Mouse (Mus musculus) neural tube, embryonic 10.5 days (tissue): ENCODE measurements around the gene Polr3f.

Experiments
- DNase-seq: peaks from one replicate; pipeline ENCODE4 v3.0.0-alpha.2; 2017; ENCODE audit warnings: low spot score; ENCODE audit errors: extremely low spot score

The Polr3f gene

GRCm38 (mm10) chr2:144526981-144527820, at the start of gene Polr3f, which contains the start of gene Dzank1:
Gene Polr3f, plus strand, starts transcription at chr2:144527718.
Gene Dzank1, minus strand, starts transcription at chr2:144527414.
- peak; percentile 96 for DNase-seq

DNA sequence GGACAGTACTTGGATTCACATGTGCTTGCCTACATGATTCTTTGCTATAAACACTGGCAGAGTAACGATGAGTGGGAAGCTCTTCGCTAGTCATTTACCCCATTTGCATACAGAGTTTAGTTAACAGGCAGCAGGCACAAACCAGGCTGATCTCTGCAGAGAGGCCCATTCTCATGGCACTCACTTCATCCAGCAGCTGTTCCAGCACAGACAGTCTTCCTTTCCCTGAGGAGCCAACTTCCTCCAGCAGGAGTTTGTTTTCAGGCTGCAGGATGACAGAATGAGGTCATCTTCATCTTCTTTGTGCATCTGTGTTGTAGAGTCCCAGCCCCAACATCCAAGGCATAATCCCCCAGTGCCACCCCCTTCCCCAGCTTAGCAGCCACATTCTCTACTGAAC, 48.1 kb upstream of the Polr3f start:
- no peak for DNase-seq

- no peak for DNase-seq
Observed at GRCm38 (mm10) chr2:144484084-144484483, 43.4 kb upstream of the Polr3f start.

GRCm38 (mm10) chr2:144485439-144485838, 42.1 kb upstream of the Polr3f start:
- no peak for DNase-seq

- no peak for DNase-seq
Observed at GRCm38 (mm10) chr2:144487476-144487875, 40.0 kb upstream of the Polr3f start.

DNA sequence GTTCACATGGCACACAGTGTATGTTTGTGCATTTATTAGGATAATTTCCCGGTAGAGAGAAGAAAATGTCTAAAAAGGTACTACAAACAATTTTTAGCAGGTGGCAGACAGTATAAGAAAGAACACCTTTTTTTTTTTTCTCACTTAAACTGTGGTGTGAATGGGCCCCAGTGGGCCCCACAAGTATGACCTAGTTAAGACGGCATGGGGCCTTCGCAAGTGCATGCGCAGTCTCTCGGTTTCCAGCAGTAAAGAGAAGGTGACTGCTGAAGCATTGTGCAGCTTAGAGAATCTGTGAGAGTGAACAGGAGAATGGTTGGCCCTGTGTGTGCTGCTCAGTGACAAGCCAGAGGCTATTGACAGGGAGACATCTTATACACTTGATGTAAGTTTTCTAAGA, 38.2 kb upstream of the Polr3f start:
- DNase-seq = no peak

DNA sequence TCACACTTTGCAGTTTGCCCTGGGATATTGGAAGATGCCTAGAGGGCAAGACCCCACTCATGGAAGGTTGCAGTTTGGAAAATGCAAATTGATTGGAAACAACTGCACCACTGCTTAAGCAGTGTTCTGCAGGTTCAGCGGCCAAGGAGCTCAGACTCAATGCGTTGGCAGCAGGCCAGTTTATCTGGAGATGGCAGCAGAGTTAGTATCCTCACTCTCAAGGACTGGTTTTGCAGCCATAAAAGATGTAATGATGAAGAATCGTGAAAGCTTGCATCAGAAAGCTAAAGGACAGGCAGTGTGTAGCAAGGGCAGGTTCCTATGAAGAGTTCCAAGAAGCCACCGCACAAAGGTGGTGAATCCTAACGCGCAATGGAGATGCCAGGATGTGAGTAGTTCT, 25.4 kb upstream of the Polr3f start:
- DNase-seq = no peak

- DNase-seq = no peak
Observed at GRCm38 (mm10) chr2:144514619-144515018, 12.9 kb upstream of the Polr3f start.

DNA sequence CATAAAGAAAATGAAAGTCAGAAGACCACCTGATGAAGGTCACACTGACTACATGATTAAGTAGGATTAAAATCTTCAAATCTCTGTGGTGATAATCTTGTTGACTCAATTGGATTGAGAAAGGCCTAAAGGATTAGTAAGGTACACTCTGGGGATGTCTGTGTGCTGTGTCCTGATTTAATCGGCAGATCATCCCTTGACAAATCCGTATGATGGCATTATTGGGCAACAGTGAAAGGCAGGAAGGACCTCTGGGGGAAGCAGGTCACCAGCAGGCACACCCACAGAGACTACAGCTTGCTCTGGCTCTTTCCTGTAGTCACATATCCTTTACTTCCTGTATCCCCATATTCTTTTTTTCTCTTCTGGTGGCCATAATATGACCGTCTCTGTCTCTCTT, 7.7 kb upstream of the Polr3f start:
- no peak for DNase-seq

DNA sequence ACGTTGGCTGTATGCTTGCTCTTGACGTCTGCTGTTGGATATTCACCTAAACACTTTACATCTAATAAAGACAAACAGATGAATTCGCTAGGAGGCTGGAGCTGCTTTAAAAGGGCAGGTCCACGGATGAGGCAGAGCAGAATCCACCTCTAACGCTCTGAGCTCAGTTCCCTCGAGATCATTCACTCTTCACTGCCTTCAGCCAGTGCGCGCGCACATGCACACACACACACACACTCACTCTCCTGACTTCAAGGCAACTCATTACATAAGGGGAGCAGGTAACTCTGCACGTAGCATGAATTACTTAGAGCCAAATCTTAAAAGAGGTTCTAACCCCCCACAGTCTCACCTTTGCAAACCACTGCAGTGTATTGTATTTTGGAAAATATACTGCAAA, 1.7 kb upstream of the Polr3f start:
- DNase-seq = no peak

GRCm38 (mm10) chr2:144527821-144528174, 280 bp downstream of the Polr3f start:
- DNase-seq = no peak

- no peak for DNase-seq
Observed at GRCm38 (mm10) chr2:144537123-144537522, 9.6 kb downstream of the Polr3f start.

DNA sequence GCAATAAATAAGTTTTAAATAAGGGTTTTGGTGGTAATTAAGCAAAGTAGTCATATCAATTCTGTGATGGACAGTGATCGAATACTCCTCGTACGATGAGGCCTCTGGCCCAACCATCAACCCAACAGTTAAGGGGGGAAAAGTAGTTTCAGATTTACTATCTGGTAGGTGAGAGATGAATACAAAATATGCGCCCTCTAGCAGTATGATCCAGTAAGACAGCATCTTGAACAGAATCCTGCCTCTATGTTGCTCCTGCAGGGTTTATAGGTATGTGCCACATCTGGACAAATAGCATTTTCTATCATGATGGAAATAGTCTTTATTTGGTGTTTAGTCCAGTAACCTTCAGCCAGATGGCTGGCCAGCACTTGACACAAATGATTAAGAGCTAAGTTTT, 13.7 kb downstream of the Polr3f start:
- DNase-seq = no peak

- DNase-seq = no peak
Observed at GRCm38 (mm10) chr2:144543670-144544069, 16.2 kb downstream of the Polr3f start.

GRCm38 (mm10) chr2:144544630-144545029, 17.1 kb downstream of the Polr3f start:
- DNase-seq = no peak

DNA sequence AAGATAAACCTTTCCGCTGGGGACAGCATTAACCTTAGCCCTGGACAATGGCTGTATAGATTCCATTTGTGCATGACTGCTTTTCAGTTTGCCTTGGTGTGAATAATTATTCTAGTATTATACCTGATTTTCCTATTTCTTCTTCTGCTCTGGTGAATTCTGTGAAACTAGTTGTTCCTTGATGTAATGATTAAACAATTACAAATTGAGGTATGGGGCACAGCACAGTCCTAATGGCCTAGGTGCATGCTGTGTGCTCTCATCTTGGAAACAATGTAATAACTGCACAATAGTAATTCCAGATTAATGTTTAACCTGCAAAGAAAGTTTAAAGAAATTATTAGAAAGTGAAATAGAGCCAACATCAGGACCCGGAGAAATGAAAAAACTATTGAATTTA, 17.5 kb downstream of the Polr3f start:
- no peak for DNase-seq

DNA sequence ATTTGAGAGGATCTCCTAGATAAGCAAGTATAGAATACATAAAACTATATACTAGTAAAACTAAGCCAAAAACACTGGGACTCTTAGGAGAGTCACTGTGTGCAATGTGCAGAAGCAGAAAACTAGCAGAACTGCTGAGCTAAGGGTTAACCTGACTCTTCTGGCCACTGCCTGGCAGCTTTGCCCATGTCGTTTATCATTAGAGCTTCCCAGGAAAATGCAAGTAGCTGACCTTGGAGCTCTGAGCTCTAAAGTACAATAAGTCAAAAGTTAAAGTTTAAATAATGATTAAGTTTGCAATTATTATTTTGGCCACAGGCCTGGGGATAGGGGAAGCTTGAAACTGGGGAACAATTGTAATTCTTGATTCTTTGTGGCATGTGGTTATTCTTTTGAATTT, 18.0 kb downstream of the Polr3f start:
- no peak for DNase-seq

- DNase-seq = no peak
Observed at GRCm38 (mm10) chr2:144547559-144547958, 20.0 kb downstream of the Polr3f start.

DNA sequence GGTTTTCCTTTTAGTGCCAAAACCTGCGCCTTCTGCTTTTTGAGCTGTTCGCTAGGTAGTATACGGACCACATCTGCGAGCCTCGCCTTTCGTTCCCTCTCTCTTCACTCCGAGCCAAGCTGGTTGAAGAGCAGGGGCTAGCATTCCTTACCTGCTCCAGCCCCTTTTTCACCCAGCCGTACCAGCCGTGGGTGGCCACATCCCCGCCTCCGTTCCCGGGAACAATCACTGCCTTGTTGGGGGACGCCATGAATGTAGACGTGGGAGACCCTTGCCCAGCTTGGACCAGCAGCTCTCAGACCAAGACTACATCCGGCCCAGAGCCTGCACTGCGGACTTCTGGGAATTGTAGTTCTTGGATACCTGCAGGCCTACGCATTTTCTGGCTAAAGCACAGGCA, 23.0 kb downstream of the Polr3f start, which contains the start of gene Rbbp9:
Rbbp9 (minus strand) TSS at position 341 of the 400 bp plus-strand sequence.
- DNase-seq = peak; percentile 79

- DNase-seq = no peak
Observed at GRCm38 (mm10) chr2:144553905-144554304, 26.4 kb downstream of the Polr3f start.

- DNase-seq = no peak
Observed at GRCm38 (mm10) chr2:144555286-144555819, 27.8 kb downstream of the Polr3f start.

- DNase-seq = peak; percentile 90
Observed at GRCm38 (mm10) chr2:144555820-144556552, 28.5 kb downstream of the Polr3f start, which contains the start of gene Sec23b. Gene Sec23b, plus strand, starts transcription at chr2:144556229.
